Mouse (Mus musculus) urinary bladder, postnatal 25 days (tissue): ENCODE data around the gene Psrc1.

Experiments used
- DNase-seq: peaks from one replicate; pipeline ENCODE4 v3.0.0; 2022; ENCODE audit warnings: low spot score

The Psrc1 gene

DNA sequence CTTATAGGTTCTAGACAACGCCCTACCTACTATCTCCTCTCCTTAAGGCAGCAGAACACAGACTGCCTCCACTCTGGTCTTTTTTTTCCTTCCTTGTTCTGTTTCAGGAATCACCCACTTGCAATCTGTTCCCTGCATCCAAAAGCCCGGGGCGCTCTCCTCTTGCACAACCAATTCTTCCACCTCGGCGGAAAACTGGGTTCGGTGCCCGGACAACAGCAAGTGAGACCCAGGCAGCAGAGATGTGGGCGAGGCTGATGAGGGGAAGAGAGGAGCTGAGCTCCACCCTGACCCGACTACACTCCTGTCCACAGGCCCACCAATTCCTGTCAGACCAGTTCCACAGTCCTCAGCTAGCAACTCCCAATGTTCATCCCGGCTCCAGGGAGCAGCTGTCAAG is 2.5 kb downstream of the Psrc1 start:
- DNase-seq: no peak

GRCm38 (mm10) chr3:108389111-108389545 is 5.5 kb downstream of the Psrc1 start:
- DNase-seq: peak; percentile 98

DNA sequence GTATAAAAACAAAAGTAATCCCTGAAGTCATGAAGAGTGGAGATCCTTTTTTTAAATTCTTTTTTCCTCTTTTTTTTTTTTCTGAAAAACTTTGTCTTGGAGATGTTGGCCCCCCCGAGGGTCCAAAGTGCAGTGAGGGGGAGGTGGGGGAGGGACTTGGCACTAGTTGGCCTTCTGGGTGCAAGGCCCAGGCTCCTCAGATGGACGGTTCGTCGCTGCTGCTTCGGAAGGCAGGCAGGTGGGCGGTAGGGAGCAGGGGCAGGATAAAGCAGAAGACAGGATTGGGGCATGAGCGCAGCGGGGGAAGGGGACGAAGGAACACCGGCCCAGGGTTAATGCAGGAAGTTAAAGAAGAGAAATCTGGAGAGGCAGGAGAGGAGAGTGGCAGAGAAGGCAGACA is 8.7 kb downstream of the Psrc1 start:
- no peak for DNase-seq

DNA sequence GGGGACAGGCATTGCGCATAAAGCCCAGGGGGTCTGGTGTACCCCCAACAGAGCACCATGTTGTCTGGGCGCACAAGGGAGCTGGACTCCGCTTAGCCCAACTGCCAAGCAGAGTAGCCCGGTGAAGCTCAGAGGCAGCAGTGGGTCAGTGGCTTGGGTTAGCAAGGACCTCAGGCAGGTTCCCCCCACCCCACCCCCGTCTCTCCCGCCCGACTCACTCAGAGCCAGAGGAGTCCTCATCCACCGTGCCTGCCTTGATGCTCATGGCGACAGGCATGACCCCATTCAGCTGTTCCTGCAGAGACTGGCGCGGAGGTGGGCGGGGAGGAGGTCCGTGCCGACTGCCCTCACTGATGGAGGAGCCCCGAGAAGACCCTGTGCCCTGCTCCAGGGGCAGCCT is 9.2 kb downstream of the Psrc1 start:
- DNase-seq: no peak

DNA sequence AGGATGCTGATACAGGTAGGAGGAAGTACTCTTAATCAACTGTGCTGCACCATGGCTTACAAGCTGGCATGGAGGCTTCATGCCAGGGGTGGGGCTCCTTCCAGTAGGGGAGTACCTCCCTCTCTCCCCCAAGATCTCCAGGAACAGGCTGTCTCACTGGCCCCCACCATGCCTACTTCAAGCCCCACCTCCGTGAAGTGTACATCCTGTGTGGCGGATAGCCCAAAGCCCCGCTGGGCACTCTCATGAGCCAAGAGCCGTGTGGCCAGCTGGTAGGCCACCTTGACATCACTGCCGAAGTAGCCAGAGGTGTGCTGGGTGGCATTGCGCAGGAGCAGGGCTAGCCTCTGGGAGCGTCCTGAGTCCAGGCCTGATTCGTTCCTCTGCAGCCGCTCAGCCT is 14.6 kb downstream of the Psrc1 start:
- DNase-seq: no peak

DNA sequence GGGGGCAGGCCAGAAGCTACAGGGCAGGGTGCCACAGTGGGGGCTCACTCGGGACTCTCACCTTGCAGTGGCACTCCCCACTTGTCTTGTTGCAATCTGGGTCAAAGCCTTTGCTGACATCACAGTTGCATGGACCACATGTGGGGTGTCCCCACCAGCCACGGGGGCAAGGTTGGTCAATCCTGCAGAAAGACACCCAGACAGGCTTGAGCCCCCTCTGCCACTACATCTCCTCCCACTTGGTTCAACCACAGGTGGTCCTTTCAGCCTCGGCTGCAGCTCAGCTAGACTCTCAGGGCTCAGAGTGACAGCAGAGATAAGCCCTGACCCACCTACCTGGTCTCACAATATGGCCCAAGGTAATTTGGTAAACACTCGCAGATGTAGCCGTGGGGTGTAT is 16.8 kb downstream of the Psrc1 start:
- no peak for DNase-seq

- peak; percentile 87 for DNase-seq
These were observed 18.3 kb downstream of the Psrc1 start for GRCm38 (mm10) chr3:108401692-108402527.

- DNase-seq: no peak
These were observed 18.9 kb downstream of the Psrc1 start for GRCm38 (mm10) chr3:108402528-108402920.

DNA sequence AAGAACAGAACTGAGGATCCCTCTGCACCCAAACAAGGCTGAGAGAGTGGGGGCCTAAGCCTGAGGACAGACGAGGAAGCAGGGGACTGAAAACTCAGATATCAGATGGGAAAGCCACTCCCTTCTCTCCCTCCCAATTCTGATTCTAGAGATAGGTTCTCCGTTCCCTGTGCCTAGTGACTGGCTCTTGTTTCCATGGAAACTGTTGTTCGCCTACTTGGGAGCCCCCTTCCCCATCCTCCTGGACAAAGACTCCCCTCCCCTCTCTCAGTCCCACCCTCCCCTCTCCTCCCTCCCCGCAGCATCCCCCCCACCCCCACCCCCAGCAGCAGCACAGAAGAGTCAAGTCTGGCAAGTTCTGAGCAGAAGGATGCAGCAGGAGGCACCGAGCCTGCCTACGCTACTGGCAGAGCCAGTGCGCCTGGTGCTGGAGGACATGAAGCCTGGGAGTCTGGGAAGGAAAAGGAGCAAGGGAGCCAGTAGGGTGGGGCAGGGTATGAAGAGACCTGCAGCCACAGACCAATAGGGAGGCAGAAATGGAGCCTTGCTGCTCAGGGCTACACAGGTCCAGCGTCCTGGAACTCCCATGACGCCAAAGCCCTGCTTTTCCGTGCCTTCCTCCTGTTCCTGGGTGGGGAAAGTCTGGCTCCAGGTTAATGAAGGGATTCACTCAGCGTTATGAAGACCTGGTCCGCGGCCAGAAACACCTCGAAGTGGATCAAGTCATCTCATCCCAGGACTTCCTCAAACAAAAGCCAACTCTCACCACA is 22.1 kb downstream of the Psrc1 start:
- no peak for DNase-seq

DNA sequence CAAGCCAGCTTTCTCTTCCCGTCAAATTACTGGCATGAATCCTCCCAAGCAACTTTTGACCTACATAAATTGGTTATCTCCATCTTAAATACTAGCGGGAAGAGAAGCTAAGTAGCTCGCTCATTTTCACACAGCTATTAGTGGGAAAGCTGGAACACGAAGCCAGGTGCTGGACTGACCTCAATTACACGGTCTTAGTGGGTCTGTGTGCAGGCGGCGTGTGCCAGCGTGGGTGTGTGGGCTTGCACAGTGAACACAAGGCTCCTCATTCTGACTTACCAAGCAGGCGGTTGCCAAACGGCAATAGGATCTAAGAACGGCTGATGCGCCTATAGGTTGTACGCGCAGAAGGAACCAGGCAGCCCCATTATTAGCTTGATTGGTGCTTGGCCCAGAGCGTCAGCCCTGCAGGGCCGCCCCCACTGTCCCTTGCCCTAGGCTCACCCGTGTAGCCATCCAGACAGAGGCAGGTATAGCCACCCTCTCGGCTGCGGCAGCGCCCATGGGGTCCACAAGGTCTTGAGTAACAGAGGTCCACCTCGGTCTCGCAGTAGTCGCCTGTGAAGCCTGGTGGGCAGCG is 22.8 kb downstream of the Psrc1 start:
- no peak for DNase-seq

GRCm38 (mm10) chr3:108408517-108409008 is 24.9 kb downstream of the Psrc1 start:
- no peak for DNase-seq

- DNase-seq: no peak
These were observed 26.2 kb downstream of the Psrc1 start for GRCm38 (mm10) chr3:108409656-108410358.

- DNase-seq: no peak
These were observed 26.7 kb downstream of the Psrc1 start for GRCm38 (mm10) chr3:108410359-108410714.

GRCm38 (mm10) chr3:108411026-108411753 is 27.6 kb downstream of the Psrc1 start:
- DNase-seq: no peak

- DNase-seq: no peak
These were observed 28.1 kb downstream of the Psrc1 start for GRCm38 (mm10) chr3:108411754-108412121.

GRCm38 (mm10) chr3:108413634-108414360 is 30.2 kb downstream of the Psrc1 start:
- no peak for DNase-seq

DNA sequence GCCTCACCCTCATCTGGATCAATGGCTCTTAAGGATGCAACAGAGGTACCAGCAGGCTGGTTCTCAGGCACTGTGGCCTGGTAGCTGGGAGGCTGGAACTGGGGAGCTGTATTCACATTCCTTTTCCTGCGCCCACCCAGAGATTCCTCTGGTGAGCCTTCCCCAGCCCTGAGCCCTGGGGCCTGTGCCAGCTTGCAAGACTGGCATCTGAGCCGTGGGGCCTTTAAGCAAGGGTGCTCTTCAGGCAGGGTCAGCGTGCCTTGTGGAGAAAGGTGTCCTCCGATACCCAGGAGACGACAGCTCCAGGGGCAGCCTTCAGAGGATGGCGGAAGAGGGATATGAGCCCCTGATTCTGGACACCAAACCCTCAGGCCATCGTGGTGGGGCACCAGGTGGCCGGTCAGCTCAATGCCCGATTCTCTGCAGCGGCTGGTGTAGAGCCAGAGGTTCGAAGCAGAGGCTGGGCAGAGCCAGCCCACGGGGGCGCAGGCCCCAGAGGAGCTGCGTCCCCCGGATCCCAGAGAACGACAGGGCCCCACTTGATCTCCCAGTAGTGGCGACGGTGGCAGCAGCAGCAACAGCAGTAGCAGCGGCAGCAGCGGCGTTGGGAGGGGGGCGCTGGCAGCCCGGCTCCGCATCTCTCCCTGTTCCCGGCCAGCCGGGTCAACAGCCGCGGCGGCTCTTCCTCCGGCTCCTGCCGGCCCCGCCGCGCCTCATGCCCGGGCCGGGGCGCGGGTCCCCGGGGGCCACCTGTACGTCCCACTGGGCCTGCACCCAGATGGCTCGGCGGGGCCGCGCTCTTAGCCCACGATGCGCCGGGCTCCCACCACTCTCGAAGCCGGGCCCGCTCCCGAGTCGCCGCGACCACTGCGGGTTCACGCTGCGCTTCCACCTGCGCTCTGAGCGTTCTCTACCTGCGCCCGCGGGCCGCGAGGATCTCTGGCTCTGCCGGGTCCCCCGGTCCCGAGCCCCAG is 31.5 kb downstream of the Psrc1 start, which contains the start of gene Celsr2:
TSS of gene Celsr2 (minus strand) at position 696 of the 974 bp plus-strand sequence.
- no peak for DNase-seq

DNA sequence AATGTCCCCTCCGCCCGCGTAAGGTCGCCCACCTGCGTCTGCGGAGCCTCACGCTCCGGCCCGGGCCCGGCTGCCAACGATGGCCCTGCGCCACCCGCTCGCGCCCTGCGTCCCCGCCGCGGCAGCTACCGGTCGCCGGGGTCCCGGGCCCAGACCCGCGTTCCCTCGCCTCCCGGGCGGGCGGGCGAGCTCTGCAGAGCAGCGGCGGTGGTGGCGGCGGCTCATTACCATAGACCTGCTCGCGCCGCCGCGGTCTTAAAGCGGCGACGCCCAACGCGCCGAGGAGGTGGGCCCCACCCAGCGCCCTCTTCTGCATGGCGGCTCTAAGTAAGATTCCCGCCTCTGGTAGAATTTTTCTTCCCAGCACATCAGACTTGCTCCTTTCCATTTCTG is 32.2 kb downstream of the Psrc1 start:
- peak; percentile 63 for DNase-seq

DNA sequence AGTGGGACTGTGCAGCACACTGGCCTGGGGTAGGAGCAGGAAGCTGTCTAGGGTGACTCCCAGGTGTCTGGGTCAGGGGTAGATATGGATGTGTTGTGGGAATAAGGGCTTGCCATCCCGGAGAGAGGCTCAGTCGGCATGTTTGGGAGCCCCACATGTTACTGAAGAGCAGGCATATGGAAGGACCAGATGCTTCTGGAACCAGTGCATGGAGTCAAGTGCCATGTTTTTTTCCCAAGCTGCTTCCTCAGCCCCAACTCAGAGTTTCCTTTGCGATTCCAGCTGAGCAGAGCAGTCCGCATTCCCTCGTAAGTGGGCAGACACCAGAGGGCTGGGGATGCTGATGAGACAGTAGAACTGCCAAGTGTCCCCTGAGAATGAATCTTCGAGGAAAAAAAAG is 39.4 kb downstream of the Psrc1 start:
- DNase-seq: no peak
